Mouse (Mus musculus) CH12.LX (cell line): ENCODE results near the gene Rnf144b. TPM values are rescaled to one million over a fixed set of nuclear protein-coding genes. Genes with fewer than 3 reads are reported as not detected.

Experiments
- DNase-seq: peaks from one replicate; pipeline ENCODE4 v3.0.0-alpha.2; 2013; ENCODE audit errors: extremely low read depth
- H3K27ac ChIP-seq: 2 replicates; pipeline ENCODE4 v1.5.1; 2012; ENCODE audit warnings: low read depth, mild to moderate bottlenecking, control low read depth, moderate library complexity; ENCODE audit not compliant: insufficient read depth
- H3K27me3 ChIP-seq: replicated peaks from 2 replicates; pipeline ENCODE3; 2012; ENCODE audit warnings: inconsistent platforms
- H3K36me3 ChIP-seq, 2 experiments: replicated peaks in 1 of 2; 2 replicates each; pipeline versions ENCODE3 to v1.6.1; 2012; ENCODE audit warnings: inconsistent platforms in 1 of 2, low read length in 1 of 2, mild to moderate bottlenecking in 1 of 2, mixed read lengths in 1 of 2, moderate library complexity in 1 of 2; ENCODE audit not compliant: control insufficient read depth in 1 of 2, insufficient read depth in 1 of 2
- H3K4me1 ChIP-seq, 2 experiments: 2 replicates each; pipeline ENCODE4 v1.6.1; 2012; ENCODE audit warnings: inconsistent platforms in 1 of 2, moderate library complexity in 1 of 2; ENCODE audit not compliant: insufficient read depth in 2 of 2, control insufficient read depth in 1 of 2
- H3K4me2 ChIP-seq: 2 replicates; pipeline ENCODE4 v1.6.1; 2012; ENCODE audit warnings: low read depth, mild to moderate bottlenecking, control low read depth; ENCODE audit not compliant: poor library complexity, insufficient read depth, severe bottlenecking
- H3K4me3 ChIP-seq, 3 experiments: fragments of 150-350 bp in 1 of 3; sonication (generic) in 1 of 3; replicated peaks in 1 of 3; 2 replicates each; pipeline versions ENCODE3 to v1.5.1; 2011 to 2012; ENCODE audit warnings: low read depth in 2 of 3, low read length in 2 of 3, mild to moderate bottlenecking in 2 of 3, moderate library complexity in 2 of 3, control low read depth in 1 of 3, improper control_type of control experiment in 1 of 3, inconsistent platforms in 1 of 3, mixed read lengths in 1 of 3; ENCODE audit not compliant: poor library complexity in 1 of 3
- H3K79me2 ChIP-seq: replicated peaks from 2 replicates; pipeline ENCODE4 v1.6.1; 2012; ENCODE audit warnings: mild to moderate bottlenecking, moderate library complexity; ENCODE audit not compliant: control insufficient read depth, poor library complexity, insufficient read depth, severe bottlenecking; ENCODE audit errors: extremely low read depth
- H3K9ac ChIP-seq: 2 replicates; pipeline ENCODE4 v1.6.1; 2012; ENCODE audit warnings: low read depth, mild to moderate bottlenecking, control low read depth, moderate library complexity; ENCODE audit not compliant: insufficient read depth
- H3K9me3 ChIP-seq: replicated peaks from 2 replicates; pipeline ENCODE3; 2012; ENCODE audit warnings: low read length, inconsistent platforms, mixed read lengths
- BHLHE40 ChIP-seq: IDR thresholded peaks from 2 replicates; pipeline ENCODE4 v1.6.1; 2011; ENCODE audit warnings: mild to moderate bottlenecking, low read depth, low read length, improper control_type of control experiment
- CHD1 ChIP-seq: IDR thresholded peaks from 2 replicates; pipeline ENCODE4 v1.6.1; 2012; ENCODE audit warnings: low read depth, low read length, improper control_type of control experiment, inconsistent platforms
- CTCF ChIP-seq, 2 experiments: IDR thresholded peaks in 1 of 2; conservative IDR thresholded peaks in 1 of 2; 2 replicates each; pipeline ENCODE4 v1.5.1; 2011 to 2012; ENCODE audit warnings: low read depth in 2 of 2, low read length in 2 of 2, improper control_type of control experiment in 1 of 2, inconsistent platforms in 1 of 2, mild to moderate bottlenecking in 1 of 2, moderate library complexity in 1 of 2
- E2F4 ChIP-seq: IDR thresholded peaks from 2 replicates; pipeline ENCODE4 v1.6.1; 2011; ENCODE audit warnings: low read depth, low read length, improper control_type of control experiment; ENCODE audit not compliant: insufficient replicate concordance
- ELF1 ChIP-seq: IDR thresholded peaks from 2 replicates; pipeline ENCODE4 v1.6.1; 2014; ENCODE audit warnings: low read depth, mild to moderate bottlenecking, inconsistent platforms, low read length, improper control_type of control experiment
- EP300 ChIP-seq: IDR thresholded peaks from 2 replicates; pipeline ENCODE4 v1.6.1; 2011; ENCODE audit warnings: low read length, improper control_type of control experiment
- ETS1 ChIP-seq: conservative IDR thresholded peaks from 2 replicates; pipeline ENCODE4 v1.6.1; 2012; ENCODE audit warnings: low read depth, mild to moderate bottlenecking, inconsistent platforms, low read length, improper control_type of control experiment, moderate library complexity
- GABPA ChIP-seq: IDR thresholded peaks from 2 replicates; pipeline ENCODE4 v1.6.1; 2012; ENCODE audit warnings: low read depth, low read length, improper control_type of control experiment, inconsistent platforms; ENCODE audit not compliant: insufficient replicate concordance
- HCFC1 ChIP-seq: IDR thresholded peaks from 2 replicates; pipeline ENCODE4 v1.6.1; 2012; ENCODE audit warnings: low read depth, mild to moderate bottlenecking, inconsistent platforms, low read length, improper control_type of control experiment
- IRF4 ChIP-seq: IDR thresholded peaks from 2 replicates; pipeline ENCODE4 v1.6.1; 2014; ENCODE audit warnings: low read depth, mild to moderate bottlenecking, inconsistent platforms, low read length, improper control_type of control experiment
- JUN ChIP-seq: IDR thresholded peaks from 2 replicates; pipeline ENCODE4 v1.6.1; 2011; ENCODE audit warnings: low read depth, mild to moderate bottlenecking, low read length, improper control_type of control experiment, moderate library complexity; ENCODE audit not compliant: insufficient read depth
- JUND ChIP-seq: conservative IDR thresholded peaks from 2 replicates; pipeline ENCODE4 v1.6.1; 2011; ENCODE audit warnings: low read depth, low read length, improper control_type of control experiment
- KAT2A ChIP-seq: IDR thresholded peaks from 2 replicates; pipeline ENCODE4 v1.6.1; 2012; ENCODE audit warnings: low read length, improper control_type of control experiment, inconsistent platforms; ENCODE audit not compliant: insufficient replicate concordance
- MAFK ChIP-seq: IDR thresholded peaks from 2 replicates; pipeline ENCODE4 v1.6.1; 2011; ENCODE audit warnings: low read length, improper control_type of control experiment; ENCODE audit not compliant: insufficient replicate concordance
- MAX ChIP-seq: IDR thresholded peaks from 2 replicates; pipeline ENCODE4 v1.6.1; 2011; ENCODE audit warnings: low read length, improper control_type of control experiment
- MAZ ChIP-seq: IDR thresholded peaks from 2 replicates; pipeline ENCODE4 v1.6.1; 2012; ENCODE audit warnings: low read depth, mild to moderate bottlenecking, inconsistent platforms, low read length, improper control_type of control experiment, moderate library complexity
- MXI1 ChIP-seq: IDR thresholded peaks from 2 replicates; pipeline ENCODE4 v1.6.1; 2011; ENCODE audit warnings: mild to moderate bottlenecking, low read depth, low read length, improper control_type of control experiment
- POLR2AphosphoS2 ChIP-seq: IDR thresholded peaks from 2 replicates; pipeline ENCODE4 v1.6.1; 2011; ENCODE audit warnings: low read depth, low read length, improper control_type of control experiment
- RAD21 ChIP-seq: IDR thresholded peaks from 2 replicates; pipeline ENCODE4 v1.6.1; 2011; ENCODE audit warnings: low read depth, mild to moderate bottlenecking, low read length, improper control_type of control experiment, moderate library complexity
- SIN3A ChIP-seq: IDR thresholded peaks from 2 replicates; pipeline ENCODE4 v1.6.1; 2012; ENCODE audit warnings: low read length, improper control_type of control experiment, inconsistent platforms
- SMC3 ChIP-seq: IDR thresholded peaks from 2 replicates; pipeline ENCODE4 v1.6.1; 2011; ENCODE audit warnings: low read depth, low read length, improper control_type of control experiment
- TBP ChIP-seq: conservative IDR thresholded peaks from 2 replicates; pipeline ENCODE4 v1.6.1; 2011; ENCODE audit warnings: low read depth, low read length, improper control_type of control experiment
- USF1 ChIP-seq: IDR thresholded peaks from 2 replicates; pipeline ENCODE4 v1.6.1; 2014; ENCODE audit warnings: low read depth, mild to moderate bottlenecking, inconsistent platforms, low read length, improper control_type of control experiment
- USF2 ChIP-seq: conservative IDR thresholded peaks from 2 replicates; pipeline ENCODE4 v1.6.1; 2011; ENCODE audit warnings: low read depth, low read length, improper control_type of control experiment
- ZC3H11A ChIP-seq: IDR thresholded peaks from 2 replicates; pipeline ENCODE4 v1.6.1; 2012; ENCODE audit warnings: low read depth, mild to moderate bottlenecking, inconsistent platforms, low read length, improper control_type of control experiment
- ZKSCAN1 ChIP-seq: IDR thresholded peaks from 2 replicates; pipeline ENCODE4 v1.6.1; 2012; ENCODE audit warnings: low read depth, inconsistent platforms, low read length, improper control_type of control experiment, borderline replicate concordance
- ZNF384 ChIP-seq: IDR thresholded peaks from 2 replicates; pipeline ENCODE4 v1.6.1; 2012; ENCODE audit warnings: low read depth, low read length, improper control_type of control experiment, inconsistent platforms
- dilution Hi-C: fragments of 300-500 bp; cut with MboI; formaldehyde crosslinking; loops from 2 replicates; pipeline ENCODE4 v1.14.3; 2020; ENCODE audit warnings: low sequenced_read_pairs; ENCODE audit not compliant: extremely low pct_unique_long_range_greater_than_20kb, extremely low pct_ligation_motif_present
- in situ Hi-C: fragments of 300-500 bp; cut with MboI; formaldehyde crosslinking; loops from 3 replicates; pipeline ENCODE4 v1.14.3; 2019; ENCODE audit warnings: low sequenced_read_pairs, low pct_ligation_motif_present, low pct_unique_long_range_greater_than_20kb, mixed read lengths
- polyA plus RNA-seq: library from polyadenylated mRNA; unstranded; fragments of >175 nt; gene quantifications from 2 replicates; pipeline ENCODE4 v1.2.1, GENCODE M21; 2012; ENCODE audit warnings: low read depth; ENCODE audit not compliant: insufficient read length
- total RNA-seq, 2 experiments: library from RNA; depleted of rRNA; stranded (reverse); fragments of 300-350 nt in 1 of 2; fragments of >200 nt in 1 of 2; gene quantifications; 2 replicates each; pipeline ENCODE4 v1.2.3; 2012 to 2014

The Rnf144b gene
- total and polyA plus RNA-seq, 3 experiments, result not detected

DNA sequence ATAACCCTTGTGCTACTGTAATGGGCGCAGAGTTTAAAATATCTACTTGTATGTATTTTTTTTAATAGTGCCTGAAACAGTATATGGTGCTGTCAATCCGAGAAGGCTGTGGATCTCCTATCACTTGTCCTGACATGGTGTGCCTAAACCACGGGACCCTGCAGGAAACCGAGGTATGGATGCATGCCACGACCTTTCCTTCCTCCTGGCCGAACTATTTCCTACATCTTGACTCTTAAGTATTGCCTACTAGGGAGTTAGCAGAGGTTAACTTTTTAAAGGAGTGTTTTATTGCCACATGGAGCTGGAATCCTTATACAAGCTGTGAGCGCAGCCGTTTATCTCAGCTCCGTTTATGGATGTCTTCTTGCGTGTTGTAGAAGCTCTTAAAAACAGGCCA, 98.0 kb downstream of the Rnf144b start:
- no peaks in the 10 kb centered on the region for H3K79me2 ChIP-seq

DNA sequence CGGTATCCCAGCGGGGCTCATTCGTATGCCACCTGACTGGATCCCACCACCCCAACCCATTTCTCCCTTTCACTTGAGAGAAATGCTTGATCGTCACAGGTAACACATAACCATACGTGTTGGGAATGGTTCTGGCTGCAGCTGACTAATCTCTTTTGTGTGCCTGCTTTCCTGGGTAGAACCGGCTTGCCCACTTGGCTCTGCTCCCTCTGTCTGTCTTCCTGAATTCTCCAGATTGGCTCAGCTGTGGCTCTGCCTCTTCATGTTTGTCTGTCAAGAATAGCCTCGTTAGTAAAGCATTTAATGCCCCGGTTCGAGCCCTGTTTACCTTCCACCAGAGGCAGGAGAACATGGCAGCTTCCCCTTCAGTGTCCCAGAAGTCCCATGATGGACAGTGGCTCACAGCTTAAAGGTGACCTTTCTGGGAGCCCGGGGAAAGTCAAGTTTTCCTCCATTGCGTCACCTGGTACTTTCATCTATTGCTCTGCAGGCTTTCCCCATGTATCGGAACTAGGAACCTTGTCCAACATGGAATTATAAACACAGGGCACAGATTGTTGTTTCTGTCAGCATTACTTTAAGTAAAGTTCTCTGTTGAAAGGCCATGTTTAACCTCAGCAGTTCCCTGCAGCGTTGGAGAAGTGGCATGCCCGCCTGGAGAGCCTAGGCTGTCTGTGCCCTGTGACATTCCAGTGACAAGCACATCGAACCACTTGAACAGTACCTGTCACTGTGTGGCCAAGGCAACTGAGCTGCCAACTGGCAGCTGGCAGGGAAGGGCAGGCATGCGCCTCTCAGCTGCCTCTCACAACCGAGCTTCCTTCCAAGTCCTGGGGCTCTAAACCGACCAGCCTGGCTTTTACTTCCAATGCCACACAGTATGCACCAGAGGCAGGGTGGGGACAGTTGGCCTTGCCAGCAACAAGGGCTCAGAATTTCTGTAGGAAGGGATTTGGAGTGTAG, 101.4 kb downstream of the Rnf144b start:
- H3K9me3 ChIP-seq, result no peaks in the 10 kb centered on the region
- no peaks in the 10 kb centered on the region for H3K4me1 ChIP-seq
- H3K36me3 ChIP-seq, result no peaks in the 10 kb centered on the region
- in situ Hi-C loops (no loop called here), dilution Hi-C loops (no loop called here)
- DNase-seq, result no peak
- H3K27ac ChIP-seq, result no peak overlapping the region
- no peak overlapping the region for H3K4me2 ChIP-seq
- no peaks in the 10 kb centered on the region for H3K27me3 ChIP-seq
- no peak for TF ChIP-seq MAZ
- no peak for TF ChIP-seq GABPA
- TF ChIP-seq POLR2AphosphoS2, result no peak
- no peak for TF ChIP-seq KAT2A
- no peak for TF ChIP-seq CTCF (conservative IDR thresholded peaks at IDR 0.05 in 1 of 2, IDR thresholded peaks at IDR 0.05 in 1 of 2; ENCODE audit: low read depth in 2 of 2, low read length in 2 of 2)
- TF ChIP-seq JUN, result no peak
- no peak for TF ChIP-seq MAX
- no peak for TF ChIP-seq ELF1
- no peak for TF ChIP-seq MXI1
- no peak for TF ChIP-seq EP300
- TF ChIP-seq CHD1, result no peak
- TF ChIP-seq ZKSCAN1, result no peak
- TF ChIP-seq USF2, result no peak
- no peak for TF ChIP-seq JUND
- TF ChIP-seq RAD21, result no peak
- no peak for TF ChIP-seq HCFC1
- TF ChIP-seq ZC3H11A, result no peak
- no peak for TF ChIP-seq SIN3A
- H3K9ac ChIP-seq, result no peak overlapping the region
- H3K4me3 ChIP-seq, result no peak overlapping the region
- no peaks in the 10 kb centered on the region for H3K79me2 ChIP-seq

More for the DNA sequence above, 98.0 kb downstream of the Rnf144b start:
- no peak overlapping the region for H3K4me3 ChIP-seq
- in situ Hi-C loops, result no loop called here
- H3K4me1 ChIP-seq, result no peaks in the 10 kb centered on the region
- no peak for DNase-seq
- no peak overlapping the region for H3K27ac ChIP-seq
- dilution Hi-C loops, result no loop called here
- H3K9ac ChIP-seq, result no peak overlapping the region
- no peaks in the 10 kb centered on the region for H3K27me3 ChIP-seq
- no peak overlapping the region for H3K4me2 ChIP-seq
- no peaks in the 10 kb centered on the region for H3K9me3 ChIP-seq
- TF ChIP-seq SMC3 (no peak), MAFK (no peak), GABPA (no peak), ZKSCAN1 (no peak), BHLHE40 (no peak), IRF4 (no peak), ETS1 (no peak), ZNF384 (no peak), USF1 (no peak), TBP (no peak), E2F4 (no peak), SIN3A (no peak), POLR2AphosphoS2 (no peak), ZC3H11A (no peak), JUN (no peak), MXI1 (no peak), JUND (no peak), HCFC1 (no peak)
- TF ChIP-seq, all 38 proteins: peak for 0
- no peaks in the 10 kb centered on the region for H3K36me3 ChIP-seq
